Mouse (Mus musculus): ENCODE results near the gene Zfp592. TPM values are rescaled to one million over a fixed set of nuclear protein-coding genes. Genes with fewer than 3 reads are reported as not detected.

The Zfp592 gene
- polyA plus RNA-seq (2017; shearing (Covaris generic)): 10 to 100 TPM; 50.0 to 52.5 TPM

DNA sequence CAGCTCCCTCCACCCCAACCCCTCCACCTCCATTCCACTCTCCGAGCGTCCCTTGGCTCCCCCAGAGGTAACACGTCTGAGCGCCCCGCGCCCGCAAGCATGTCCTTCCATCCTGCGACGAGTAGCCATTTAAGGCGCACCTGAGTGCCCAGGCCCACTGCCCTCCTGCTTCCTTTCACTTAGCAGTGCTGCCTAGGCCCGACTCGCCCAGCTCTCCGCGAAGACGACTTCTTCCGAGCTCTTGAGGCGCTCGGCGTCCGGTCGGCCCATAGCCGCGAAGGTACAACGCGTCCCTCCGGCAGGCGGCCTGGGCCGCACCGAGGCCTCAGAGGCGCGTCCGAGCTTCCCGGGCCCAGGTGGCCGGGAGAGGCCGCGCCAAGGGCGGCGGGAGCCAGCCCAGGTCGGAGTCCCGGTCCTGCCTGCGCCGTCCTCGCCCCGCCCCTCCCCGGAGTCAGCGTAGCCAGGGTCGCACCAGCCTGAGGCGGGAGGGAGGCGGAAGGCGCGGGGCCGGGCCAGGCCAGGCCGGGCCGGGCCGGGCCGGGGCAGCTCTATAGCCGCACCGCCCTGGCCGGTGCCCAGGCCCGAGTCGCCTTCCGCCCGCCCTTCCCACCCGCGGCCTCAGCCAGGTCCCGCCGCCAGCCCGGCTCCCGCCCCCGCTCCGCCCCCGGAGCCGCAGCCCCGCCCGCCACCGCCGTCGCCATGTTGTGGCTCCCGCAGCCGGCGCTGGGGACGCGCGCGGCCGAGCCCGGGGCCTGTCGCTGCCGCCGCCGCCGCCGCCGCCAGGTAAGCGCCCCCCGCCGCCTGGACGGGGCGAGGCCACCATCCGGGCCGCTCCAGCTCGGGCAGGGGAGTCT lies at the start of gene Zfp592:
Gene Zfp592, plus strand, starts transcription at position 702 of the 854 bp plus-strand sequence.

GRCm38 (mm10) chr7:80947445-80948350 lies 45.8 kb upstream of the Zfp592 start, which contains the start of gene Sec11a:
TSS of gene Sec11a (minus strand) at chr7:80947780.

GRCm38 (mm10) chr7:81057471-81057870 lies 64.0 kb downstream of the Zfp592 start, which contains the start of gene Alpk3:
TSS of gene Alpk3 (plus strand) at chr7:81057600.

Other genes starting within 250 kb of the Zfp592 start
- 100 to 1,000 TPM; 132 to 235 TPM for gene Iqgap1, start 167.7 kb upstream of the Zfp592 start, polyA plus RNA-seq (2017; shearing (Covaris generic))
- 1 to 10 TPM in 1 of 2 experiments, under 1 TPM in 1; 0.50 to 2.4 TPM for gene Zscan2, start 132.8 kb upstream of the Zfp592 start, polyA plus RNA-seq (2017; shearing (Covaris generic))
- 10 to 100 TPM; 26.5 to 31.7 TPM for gene Wdr73, start 92.4 kb upstream of the Zfp592 start, polyA plus RNA-seq (2017; shearing (Covaris generic))
- 10 to 100 TPM; 42.6 to 58.1 TPM for gene Nmb, start 88.6 kb upstream of the Zfp592 start, polyA plus RNA-seq (2017; shearing (Covaris generic))
- 100 to 1,000 TPM; 326 to 350 TPM for gene Sec11a, start 45.9 kb upstream of the Zfp592 start, polyA plus RNA-seq (2017; shearing (Covaris generic))
- under 1 TPM; 0.08 to 0.12 TPM for gene Alpk3, start 63.9 kb downstream of the Zfp592 start, polyA plus RNA-seq (2017; shearing (Covaris generic))
- under 1 TPM in 1 of 2 experiments, not detected in 1; 0.07 TPM for gene Slc28a1, start 121.1 kb downstream of the Zfp592 start, polyA plus RNA-seq (2017; shearing (Covaris generic))
- gene Pde8a, start 219.9 kb downstream of the Zfp592 start, polyA plus RNA-seq (2017; shearing (Covaris generic)): 1 to 10 TPM; 6.1 to 7.0 TPM

All from activated CD4-positive, CD25-positive, alpha-beta regulatory T cell (primary cell).